Mouse (Mus musculus): ENCODE data around the gene Pdzrn3. TPM values are rescaled to one million over a fixed set of nuclear protein-coding genes. Genes with fewer than 3 reads are reported as not detected.

Pdzrn3 gene
- polyA plus RNA-seq (2015; fragmentation: Nextera tagmentation; extraction: Ambion mirVana) = 6.3 and 6.5 TPM in 2 replicates

DNA sequence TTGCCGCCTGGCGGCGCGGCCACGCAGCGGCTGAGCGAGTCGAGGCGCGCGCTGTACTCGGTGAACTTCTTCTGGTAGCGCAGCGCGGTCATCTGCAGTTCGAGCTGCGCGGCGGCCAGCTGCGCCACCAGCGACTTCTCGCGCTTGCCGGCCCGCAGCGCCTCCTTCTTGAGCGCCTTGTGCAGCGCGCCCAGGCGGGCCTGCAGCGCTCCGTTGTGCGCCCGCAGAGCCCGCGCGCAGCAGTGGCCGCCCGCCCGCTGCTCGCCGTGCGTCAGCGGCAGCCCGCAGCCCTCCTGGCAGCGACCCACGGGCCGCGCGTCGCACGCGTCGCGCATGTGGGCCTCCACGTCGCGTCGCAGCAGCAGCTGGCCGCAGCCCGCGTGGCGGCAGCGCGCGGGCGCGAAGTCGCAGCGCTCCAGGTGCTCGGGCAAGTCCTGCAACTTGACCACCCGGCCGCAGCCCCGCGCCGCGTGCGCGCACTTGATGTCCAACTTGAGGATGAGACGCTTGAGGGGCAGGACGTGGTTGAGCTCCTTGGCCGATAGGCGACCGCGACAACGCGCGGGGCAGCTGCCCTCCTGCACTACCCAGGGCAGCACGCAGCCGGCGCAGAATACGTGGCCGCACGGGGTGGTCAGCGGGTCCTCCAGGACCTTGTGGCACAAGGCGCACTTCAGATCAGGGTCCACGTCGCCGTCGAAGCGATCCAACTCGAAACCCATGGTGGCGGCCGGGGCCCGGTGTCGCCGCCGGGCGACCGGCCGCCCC lies at the start of gene Pdzrn3:
Gene Pdzrn3, minus strand, starts transcription at position 731 of the 768 bp plus-strand sequence.
- Histone ChIP-seq H3K9me3 (ENCODE audit: control insufficient read depth, low read length) (no peaks in the 10 kb centered on the region), H3K9ac (ENCODE audit: low read depth, low read length) (peak within 1 kb of the TSS; percentile 81), H3K27me3 (replicated peaks; ENCODE audit: control insufficient read depth, insufficient read depth, low read length) (no peaks in the 10 kb centered on the region), H3K4me1 (ENCODE audit: control insufficient read depth, insufficient read depth, low read length) (peaks cover 33% of the 10 kb centered on the region), H3K36me3 (ENCODE audit: control insufficient read depth, insufficient read depth, low read length) (no peaks in the 10 kb centered on the region), H3K4me3 (ENCODE audit: low read length) (peak within 1 kb of the TSS; percentile 73), H3K27ac (ENCODE audit: low read length) (peak within 1 kb of the TSS; percentile 93), H3K4me2 (ENCODE audit: low read depth, low read length) (peak within 1 kb of the TSS; percentile 92)
- peak; percentile 63 for ATAC-seq
- WGBS = under 1% methylated on average over 108 of the region's 111 CpGs

DNA sequence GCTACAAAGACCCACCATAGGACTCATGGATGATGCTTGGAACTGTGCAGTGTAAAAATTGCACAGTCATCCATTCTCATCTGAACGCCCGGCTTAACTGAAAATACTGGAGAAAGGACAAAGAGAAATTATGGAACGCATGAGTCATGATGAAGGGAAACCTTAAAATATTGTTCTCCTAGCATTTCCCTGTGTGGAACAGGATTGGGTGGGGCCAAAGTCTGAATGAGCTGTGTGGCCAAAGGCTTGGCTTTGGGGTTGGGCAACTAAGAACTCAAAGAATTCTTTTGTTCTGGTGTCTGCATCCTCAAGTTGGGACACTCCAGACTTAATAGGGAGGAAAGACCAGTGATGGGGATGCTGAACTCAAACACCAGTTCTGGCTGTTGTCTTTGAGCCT lies 49.6 kb upstream of the Pdzrn3 start:
- H3K9me3 ChIP-seq (ENCODE audit: control insufficient read depth, low read length) = no peaks in the 10 kb centered on the region
- H3K4me1 ChIP-seq (ENCODE audit: control insufficient read depth, insufficient read depth, low read length) = no peaks in the 10 kb centered on the region
- no peaks in the 10 kb centered on the region for H3K36me3 ChIP-seq (ENCODE audit: control insufficient read depth, insufficient read depth, low read length)
- 90% methylated on average over 3 of the region's 3 CpGs for WGBS
- H3K9ac ChIP-seq (ENCODE audit: low read depth, low read length) = no peak overlapping the region
- H3K27ac ChIP-seq (ENCODE audit: low read length) = no peak overlapping the region
- no peaks in the 10 kb centered on the region for H3K27me3 ChIP-seq (replicated peaks; ENCODE audit: control insufficient read depth, insufficient read depth, low read length)
- H3K4me3 ChIP-seq (ENCODE audit: low read length) = no peak overlapping the region
- no peak overlapping the region for H3K4me2 ChIP-seq (ENCODE audit: low read depth, low read length)
- ATAC-seq = no peak

DNA sequence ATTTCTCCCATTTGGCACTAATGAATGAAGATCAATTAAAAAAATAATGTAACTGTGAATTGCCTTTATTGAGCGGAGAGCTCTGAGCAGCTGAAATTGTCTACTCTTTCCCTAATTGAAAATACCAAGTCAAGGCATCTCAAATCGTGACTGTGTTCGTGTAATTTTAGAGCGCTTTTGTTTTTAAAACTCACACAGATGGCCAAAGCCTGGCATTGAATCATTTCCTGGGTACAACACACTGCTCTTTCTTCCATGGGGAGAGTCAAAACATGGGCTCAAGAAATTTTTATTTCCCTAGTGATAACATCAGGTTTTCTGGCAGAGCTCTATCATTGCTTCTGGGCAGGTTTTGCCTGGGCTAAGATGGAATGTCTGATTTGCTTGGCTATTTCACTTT lies 48.6 kb upstream of the Pdzrn3 start:
- no peak for ATAC-seq
- H3K27ac ChIP-seq (ENCODE audit: low read length) = no peak overlapping the region
- no peaks in the 10 kb centered on the region for H3K4me1 ChIP-seq (ENCODE audit: control insufficient read depth, insufficient read depth, low read length)
- H3K9me3 ChIP-seq (ENCODE audit: control insufficient read depth, low read length) = no peaks in the 10 kb centered on the region
- H3K36me3 ChIP-seq (ENCODE audit: control insufficient read depth, insufficient read depth, low read length) = no peaks in the 10 kb centered on the region
- no peak overlapping the region for H3K4me2 ChIP-seq (ENCODE audit: low read depth, low read length)
- no peaks in the 10 kb centered on the region for H3K27me3 ChIP-seq (replicated peaks; ENCODE audit: control insufficient read depth, insufficient read depth, low read length)
- H3K4me3 ChIP-seq (ENCODE audit: low read length) = no peak overlapping the region
- WGBS = 82% methylated on average over 4 of the region's 4 CpGs
- no peak overlapping the region for H3K9ac ChIP-seq (ENCODE audit: low read depth, low read length)

DNA sequence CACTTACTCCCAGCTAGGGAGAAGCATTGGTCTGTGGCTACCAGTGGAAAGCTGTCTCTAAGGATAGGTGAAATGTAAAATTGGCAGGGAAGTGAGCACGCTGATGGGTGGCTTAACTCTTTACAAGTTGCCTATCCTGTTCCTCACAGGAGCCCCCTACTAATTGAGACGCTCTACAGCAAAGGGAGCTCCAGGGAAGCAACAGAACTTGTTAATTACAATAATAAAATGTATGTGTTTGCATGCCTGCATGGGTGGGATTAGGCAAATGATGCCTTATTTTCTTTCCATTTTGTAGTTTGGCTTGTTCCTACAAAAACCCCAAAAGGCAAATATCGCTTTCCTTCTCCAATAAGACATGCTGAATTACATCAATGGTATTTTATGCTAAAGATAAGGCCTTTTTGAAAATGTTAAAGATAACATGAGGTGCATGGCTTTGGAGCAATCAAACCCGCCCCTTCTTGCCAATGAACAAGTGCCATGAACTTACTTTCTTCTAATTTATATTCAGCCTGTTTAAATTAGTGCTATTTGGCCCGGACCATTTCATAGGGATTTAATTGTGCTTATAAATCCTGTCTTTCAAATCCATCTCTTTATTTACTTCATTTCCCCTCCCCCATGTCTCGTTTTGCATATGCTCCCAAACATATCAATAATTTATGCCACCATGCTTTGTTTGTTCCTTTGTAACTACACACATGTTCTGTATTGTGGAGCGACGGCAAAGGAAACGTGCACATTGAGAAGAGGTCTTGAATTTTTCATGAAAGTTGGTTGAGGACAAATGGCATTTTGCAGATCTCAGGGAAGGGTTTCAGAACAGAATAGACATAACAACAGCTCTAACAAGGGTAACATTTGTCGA lies 44.6 kb upstream of the Pdzrn3 start:
- no peak overlapping the region for H3K4me2 ChIP-seq (ENCODE audit: low read depth, low read length)
- H3K9ac ChIP-seq (ENCODE audit: low read depth, low read length) = no peak overlapping the region
- no peaks in the 10 kb centered on the region for H3K36me3 ChIP-seq (ENCODE audit: control insufficient read depth, insufficient read depth, low read length)
- H3K27ac ChIP-seq (ENCODE audit: low read length) = no peak overlapping the region
- no peaks in the 10 kb centered on the region for H3K9me3 ChIP-seq (ENCODE audit: control insufficient read depth, low read length)
- H3K27me3 ChIP-seq (replicated peaks; ENCODE audit: control insufficient read depth, insufficient read depth, low read length) = no peaks in the 10 kb centered on the region
- 76% methylated on average over 10 of the region's 10 CpGs for WGBS
- no peak for ATAC-seq
- H3K4me1 ChIP-seq (ENCODE audit: control insufficient read depth, insufficient read depth, low read length) = no peaks in the 10 kb centered on the region
- no peak overlapping the region for H3K4me3 ChIP-seq (ENCODE audit: low read length)

DNA sequence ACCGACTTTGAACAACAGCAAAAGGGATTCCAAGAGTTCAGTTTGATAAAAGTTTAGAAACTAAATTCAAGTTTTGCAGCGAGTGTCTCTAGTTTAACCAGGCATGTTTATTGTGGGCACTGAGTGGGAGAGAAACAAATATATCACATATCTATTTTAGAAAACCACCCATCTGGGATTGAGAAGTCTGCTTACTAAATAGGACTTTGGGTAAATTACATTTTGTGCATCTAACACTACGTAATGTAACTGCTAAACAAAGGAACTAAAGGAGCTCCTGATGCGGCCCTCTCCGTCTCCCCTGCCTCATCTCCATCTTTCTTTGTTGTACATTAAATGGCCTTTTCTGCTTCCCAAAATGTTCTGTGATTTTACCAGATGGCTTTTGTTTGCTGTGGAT lies 40.5 kb upstream of the Pdzrn3 start:
- Histone ChIP-seq H3K27me3 (replicated peaks; ENCODE audit: control insufficient read depth, insufficient read depth, low read length) (no peaks in the 10 kb centered on the region), H3K36me3 (ENCODE audit: control insufficient read depth, insufficient read depth, low read length) (no peaks in the 10 kb centered on the region), H3K4me1 (ENCODE audit: control insufficient read depth, insufficient read depth, low read length) (no peaks in the 10 kb centered on the region), H3K9me3 (ENCODE audit: control insufficient read depth, low read length) (no peaks in the 10 kb centered on the region), H3K4me2 (ENCODE audit: low read depth, low read length) (no peak overlapping the region), H3K27ac (ENCODE audit: low read length) (no peak overlapping the region), H3K4me3 (ENCODE audit: low read length) (no peak overlapping the region), H3K9ac (ENCODE audit: low read depth, low read length) (no peak overlapping the region)
- ATAC-seq = no peak
- WGBS = 92% methylated on average over 5 of the region's 5 CpGs

DNA sequence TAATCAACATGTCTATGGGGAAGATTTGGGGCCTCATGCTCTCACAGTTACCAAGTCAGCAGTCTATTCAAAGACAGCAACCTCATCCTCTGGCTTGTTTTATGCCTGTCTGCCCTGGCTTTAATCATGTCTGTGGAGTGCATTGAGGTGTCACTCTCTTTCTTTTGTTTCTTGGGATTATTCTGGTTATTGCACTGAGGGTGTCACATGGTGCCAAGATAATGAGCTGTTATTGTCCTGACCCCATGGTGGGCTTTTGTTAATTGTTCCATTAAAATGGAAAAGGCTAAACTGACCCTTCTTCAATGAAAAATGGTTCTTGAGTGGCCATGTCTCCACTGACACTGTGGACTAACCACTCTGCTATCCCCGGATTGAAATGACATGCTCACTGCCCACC lies 34.0 kb upstream of the Pdzrn3 start:
- no peak overlapping the region for H3K9ac ChIP-seq (ENCODE audit: low read depth, low read length)
- no peak overlapping the region for H3K4me3 ChIP-seq (ENCODE audit: low read length)
- no peak overlapping the region for H3K27ac ChIP-seq (ENCODE audit: low read length)
- no peaks in the 10 kb centered on the region for H3K36me3 ChIP-seq (ENCODE audit: control insufficient read depth, insufficient read depth, low read length)
- no peaks in the 10 kb centered on the region for H3K4me1 ChIP-seq (ENCODE audit: control insufficient read depth, insufficient read depth, low read length)
- ATAC-seq = no peak
- no peaks in the 10 kb centered on the region for H3K27me3 ChIP-seq (replicated peaks; ENCODE audit: control insufficient read depth, insufficient read depth, low read length)
- 67% methylated on average over 1 of the region's 1 CpGs for WGBS
- no peaks in the 10 kb centered on the region for H3K9me3 ChIP-seq (ENCODE audit: control insufficient read depth, low read length)
- no peak overlapping the region for H3K4me2 ChIP-seq (ENCODE audit: low read depth, low read length)

DNA sequence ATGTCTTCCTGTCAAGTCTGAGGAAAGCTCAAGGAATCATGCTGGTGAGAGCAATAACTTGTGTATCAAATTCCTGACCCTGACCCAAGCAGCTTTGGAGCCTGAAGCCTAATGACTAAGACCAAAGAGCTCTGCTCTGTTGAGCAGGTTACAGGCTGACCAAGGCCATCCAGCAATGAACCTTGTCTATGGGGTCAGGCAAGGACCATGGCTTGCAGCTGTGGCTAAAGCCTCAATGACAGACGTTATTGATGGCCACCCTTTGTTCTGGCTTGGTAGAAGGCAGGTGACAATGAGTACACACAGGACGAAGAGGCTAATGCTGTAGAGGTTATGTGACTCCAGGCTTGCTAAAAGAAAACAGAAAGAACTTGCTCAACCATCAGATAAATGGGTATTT lies 33.4 kb upstream of the Pdzrn3 start:
- H3K27ac ChIP-seq (ENCODE audit: low read length) = no peak overlapping the region
- WGBS = 42% methylated on average over 2 of the region's 2 CpGs
- no peaks in the 10 kb centered on the region for H3K36me3 ChIP-seq (ENCODE audit: control insufficient read depth, insufficient read depth, low read length)
- no peak overlapping the region for H3K4me2 ChIP-seq (ENCODE audit: low read depth, low read length)
- H3K9me3 ChIP-seq (ENCODE audit: control insufficient read depth, low read length) = no peaks in the 10 kb centered on the region
- H3K4me1 ChIP-seq (ENCODE audit: control insufficient read depth, insufficient read depth, low read length) = no peaks in the 10 kb centered on the region
- no peak overlapping the region for H3K9ac ChIP-seq (ENCODE audit: low read depth, low read length)
- H3K4me3 ChIP-seq (ENCODE audit: low read length) = no peak overlapping the region
- no peak for ATAC-seq
- no peaks in the 10 kb centered on the region for H3K27me3 ChIP-seq (replicated peaks; ENCODE audit: control insufficient read depth, insufficient read depth, low read length)

DNA sequence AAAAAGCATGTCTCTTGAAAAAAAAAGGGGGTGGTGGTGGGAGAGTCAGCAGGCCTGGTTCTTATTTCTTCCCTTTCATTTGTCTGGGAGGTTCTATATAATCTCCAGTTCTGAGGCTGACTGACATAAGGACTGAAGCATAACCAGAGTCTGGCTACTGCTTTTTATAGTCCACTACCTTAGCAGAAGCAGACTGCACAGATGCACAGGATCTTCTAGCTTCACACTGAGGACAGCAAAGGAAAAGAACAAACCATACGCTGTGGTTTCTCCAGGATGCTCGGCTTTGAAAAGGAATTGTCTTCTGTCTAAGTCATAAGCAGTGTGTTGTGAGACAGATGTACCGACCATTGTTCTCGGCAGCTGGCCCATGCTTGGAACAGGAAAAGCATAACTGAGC lies 19.0 kb upstream of the Pdzrn3 start:
- Histone ChIP-seq H3K4me1 (ENCODE audit: control insufficient read depth, insufficient read depth, low read length) (no peaks in the 10 kb centered on the region), H3K4me2 (ENCODE audit: low read depth, low read length) (no peak overlapping the region), H3K4me3 (ENCODE audit: low read length) (no peak overlapping the region), H3K27ac (ENCODE audit: low read length) (no peak overlapping the region), H3K9ac (ENCODE audit: low read depth, low read length) (no peak overlapping the region), H3K9me3 (ENCODE audit: control insufficient read depth, low read length) (no peaks in the 10 kb centered on the region), H3K27me3 (replicated peaks; ENCODE audit: control insufficient read depth, insufficient read depth, low read length) (no peaks in the 10 kb centered on the region), H3K36me3 (ENCODE audit: control insufficient read depth, insufficient read depth, low read length) (no peaks in the 10 kb centered on the region)
- no peak for ATAC-seq
- WGBS = 69% methylated on average over 4 of the region's 4 CpGs

DNA sequence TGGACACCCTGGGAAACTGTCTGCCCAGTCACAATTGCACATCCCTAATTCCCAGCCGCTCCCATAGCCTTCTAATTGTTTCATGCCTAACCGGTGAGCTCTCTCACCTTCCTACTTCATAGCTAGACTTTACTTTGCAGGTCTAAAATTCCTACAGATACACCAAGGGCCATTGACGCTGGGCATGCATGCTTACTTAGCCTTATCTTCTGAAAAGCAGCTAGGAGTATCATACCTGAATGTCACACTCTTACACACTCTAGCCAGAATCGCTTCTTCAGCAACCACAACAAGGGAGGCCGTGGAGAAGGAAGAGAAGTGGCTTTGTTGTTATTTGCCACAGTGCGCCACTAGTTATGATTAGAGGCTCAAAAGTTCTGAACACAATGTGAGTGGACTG lies 18.2 kb upstream of the Pdzrn3 start:
- H3K4me1 ChIP-seq (ENCODE audit: control insufficient read depth, insufficient read depth, low read length) = no peaks in the 10 kb centered on the region
- H3K27me3 ChIP-seq (replicated peaks; ENCODE audit: control insufficient read depth, insufficient read depth, low read length) = no peaks in the 10 kb centered on the region
- 94% methylated on average over 6 of the region's 6 CpGs for WGBS
- no peak for ATAC-seq
- no peak overlapping the region for H3K4me2 ChIP-seq (ENCODE audit: low read depth, low read length)
- no peak overlapping the region for H3K9ac ChIP-seq (ENCODE audit: low read depth, low read length)
- no peak overlapping the region for H3K4me3 ChIP-seq (ENCODE audit: low read length)
- H3K36me3 ChIP-seq (ENCODE audit: control insufficient read depth, insufficient read depth, low read length) = no peaks in the 10 kb centered on the region
- no peak overlapping the region for H3K27ac ChIP-seq (ENCODE audit: low read length)
- no peaks in the 10 kb centered on the region for H3K9me3 ChIP-seq (ENCODE audit: control insufficient read depth, low read length)
